Mouse (Mus musculus) spleen, embryonic (tissue): ENCODE results near the gene Cfap97d1.

Experiments
- CTCF ChIA-PET: fragments of 350-600 bp; sonication (Branson Sonifier 250); formaldehyde crosslinking; loops from one replicate; lab custom pipeline; 2022; lab: Charles Lee

Gene Cfap97d1

GRCm38 (mm10) chr11:101984054-101985025 is at the start of gene Cfap97d1:
TSS of gene Cfap97d1 (plus strand) at chr11:101984279.
- CTCF ChIA-PET = interaction anchor here (0.7 kb wide), 1 partner anchor 11 kb away, joined by 5 read pairs; no protein-coding TSS in a partner anchor

- CTCF ChIA-PET = no interaction called here
These were observed 48.3 kb upstream of the Cfap97d1 start for GRCm38 (mm10) chr11:101935743-101936142.

- CTCF ChIA-PET = no interaction called here
These were observed 47.7 kb upstream of the Cfap97d1 start for GRCm38 (mm10) chr11:101936421-101936820.

DNA sequence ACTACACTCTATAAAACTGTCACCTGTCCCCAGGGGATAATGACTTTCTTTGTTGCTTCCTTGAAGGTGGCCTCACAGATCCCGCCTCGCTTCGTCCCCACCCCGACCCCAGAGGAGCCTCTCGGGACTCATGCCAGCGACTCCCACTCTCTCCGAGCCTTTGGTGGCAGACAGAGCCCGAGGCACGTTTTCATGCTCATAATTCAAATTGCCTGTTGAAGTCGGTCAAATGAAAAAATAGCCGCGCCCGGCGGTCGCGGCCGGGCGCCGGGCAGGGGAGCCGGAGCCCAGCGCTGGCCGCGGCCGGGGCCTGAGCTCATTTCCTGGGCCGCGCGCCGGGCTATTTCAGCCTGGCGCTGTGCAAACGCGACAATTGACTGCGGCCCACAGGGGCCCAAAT is 47.0 kb upstream of the Cfap97d1 start:
- CTCF ChIA-PET = no interaction called here

GRCm38 (mm10) chr11:101943055-101943454 is 41.0 kb upstream of the Cfap97d1 start:
- CTCF ChIA-PET = interaction anchor here (0.7 kb wide), 1 partner anchor 15 kb away, joined by 3 read pairs; no protein-coding TSS in a partner anchor

DNA sequence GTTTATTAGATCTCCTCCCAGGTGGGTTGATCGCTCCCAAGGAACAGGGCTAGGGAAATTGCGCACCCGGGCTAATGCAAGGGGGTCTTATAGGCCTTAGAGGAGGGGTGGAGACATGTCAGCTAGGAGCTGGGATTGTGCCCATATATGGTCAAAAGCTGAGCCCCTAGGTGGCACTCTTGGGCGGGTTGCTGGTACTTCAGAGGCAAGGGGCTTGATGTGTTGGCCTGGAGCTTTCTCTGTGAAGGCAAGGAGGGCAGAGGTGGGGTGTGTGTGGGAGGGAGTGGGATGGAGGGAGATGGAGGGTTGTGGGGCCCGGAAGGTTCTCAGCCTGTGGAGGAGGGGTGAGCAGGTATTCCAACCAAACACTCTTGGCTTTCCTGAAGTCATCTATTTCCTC is 37.6 kb upstream of the Cfap97d1 start:
- CTCF ChIA-PET = interaction anchor here (1.7 kb wide), 1 partner anchor 22 kb away, joined by 5 read pairs; no protein-coding TSS in a partner anchor

- CTCF ChIA-PET = no interaction called here
These were observed 34.1 kb upstream of the Cfap97d1 start for GRCm38 (mm10) chr11:101950021-101950420.

DNA sequence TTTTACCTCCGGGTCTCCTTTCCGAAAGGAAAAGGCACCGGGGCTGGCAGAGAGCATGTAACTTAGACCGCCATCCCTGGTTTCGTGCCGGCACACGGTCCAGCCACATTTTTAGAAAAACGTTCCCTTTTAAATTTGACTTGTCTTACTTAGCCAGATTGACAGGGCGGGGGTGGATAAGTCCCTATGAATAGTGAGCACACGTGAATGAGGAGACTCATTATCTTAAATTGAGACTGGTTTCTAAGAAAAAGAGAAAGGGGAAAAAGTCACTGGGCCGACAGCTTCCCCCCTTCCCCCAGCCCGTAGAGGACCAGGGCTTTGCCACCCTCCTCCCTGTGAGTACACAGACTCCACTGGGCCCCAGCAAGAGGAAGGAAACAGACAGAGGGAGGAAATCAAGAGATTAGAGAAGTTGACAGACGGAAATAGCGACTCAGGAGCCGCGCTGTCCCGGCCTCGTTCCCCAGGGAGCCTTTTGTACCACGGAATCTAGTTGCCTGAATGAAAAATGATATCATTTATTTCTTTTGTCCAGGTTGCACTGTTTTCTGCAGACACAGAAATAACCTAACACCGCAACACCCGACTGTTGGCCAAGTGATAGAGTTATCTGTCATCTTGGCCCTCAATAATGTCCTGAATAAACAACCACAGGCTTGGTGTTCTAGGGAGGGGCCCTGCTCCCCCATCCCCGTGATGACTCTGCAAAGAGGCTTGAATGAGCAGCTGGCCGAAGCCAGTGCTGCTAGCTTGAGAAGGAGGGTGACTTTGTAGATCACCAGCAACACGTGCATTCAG is 31.3 kb upstream of the Cfap97d1 start:
- CTCF ChIA-PET = interaction anchor here (0.6 to 1.8 kb wide), 2 partner anchors 12 to 146 kb away, joined by 4 to 7 read pairs; no protein-coding TSS in a partner anchor

DNA sequence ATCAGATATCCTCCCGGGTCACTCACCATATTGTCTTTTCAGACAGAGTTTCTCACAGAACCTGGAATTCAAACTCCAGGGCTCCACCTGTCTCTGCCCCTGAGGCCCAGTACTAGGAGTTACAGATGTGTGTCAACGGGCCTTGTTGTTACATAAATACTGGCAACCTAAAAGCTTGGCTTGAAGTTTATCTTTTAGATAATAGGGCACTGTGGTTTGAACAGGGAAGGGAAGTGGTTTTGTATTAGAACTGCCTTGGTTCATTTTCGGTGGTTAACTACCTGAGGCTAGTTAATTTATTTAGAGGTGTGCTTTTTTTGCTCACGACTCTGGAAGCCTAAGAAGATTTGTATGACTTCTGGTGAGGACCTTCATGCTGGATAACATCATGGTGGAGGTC is 30.6 kb upstream of the Cfap97d1 start:
- CTCF ChIA-PET = no interaction called here

GRCm38 (mm10) chr11:101957476-101957875 is 26.6 kb upstream of the Cfap97d1 start:
- CTCF ChIA-PET = interaction anchor here (0.8 kb wide), 1 partner anchor 327 kb away, joined by 3 read pairs; the partner anchor contains the start of gene Tmub2

- CTCF ChIA-PET = no interaction called here
These were observed 21.0 kb upstream of the Cfap97d1 start for GRCm38 (mm10) chr11:101963043-101963442.

DNA sequence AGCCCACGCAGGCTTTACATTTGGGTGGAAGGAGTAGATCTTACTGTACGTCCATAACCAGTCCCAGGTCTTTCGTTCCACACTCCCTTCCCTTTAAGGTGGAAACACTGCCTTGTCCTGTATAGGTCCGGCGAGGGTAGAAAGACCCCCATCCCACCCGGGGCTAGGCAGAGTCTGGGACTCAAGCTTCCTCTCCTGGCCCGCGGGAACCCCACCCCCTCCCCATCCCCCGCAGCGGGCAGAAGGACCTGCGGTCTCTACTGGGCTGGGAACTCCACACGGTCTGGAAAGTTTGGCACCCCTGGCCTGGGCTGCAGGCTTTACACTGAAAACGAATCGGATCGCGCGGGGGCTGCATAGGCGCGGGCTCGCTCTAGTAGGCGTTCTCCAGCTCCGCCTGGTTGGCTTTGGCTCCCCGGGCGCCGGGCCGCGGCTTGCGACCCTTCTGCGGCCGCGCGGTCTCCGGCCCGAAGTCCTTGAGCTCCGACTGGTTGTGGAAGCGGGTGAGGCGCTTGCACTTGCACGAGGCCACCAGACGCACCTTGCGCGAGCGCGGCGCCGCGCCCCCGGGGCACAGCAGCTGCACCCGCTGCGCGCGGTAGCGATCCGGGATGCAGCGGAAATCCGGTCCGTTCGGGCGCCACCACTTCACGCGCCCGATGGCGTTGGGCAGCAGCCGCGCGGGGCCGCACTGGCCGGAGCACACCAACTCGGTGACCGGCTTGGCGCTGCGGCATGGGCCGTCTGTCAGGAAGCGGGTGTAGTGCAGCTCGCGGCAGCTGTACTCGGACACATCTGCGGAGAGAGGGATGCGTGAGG is 20.4 kb upstream of the Cfap97d1 start:
- CTCF ChIA-PET = interaction anchor here (0.6 kb wide), 1 partner anchor 82 kb away, joined by 3 read pairs; no protein-coding TSS in a partner anchor

DNA sequence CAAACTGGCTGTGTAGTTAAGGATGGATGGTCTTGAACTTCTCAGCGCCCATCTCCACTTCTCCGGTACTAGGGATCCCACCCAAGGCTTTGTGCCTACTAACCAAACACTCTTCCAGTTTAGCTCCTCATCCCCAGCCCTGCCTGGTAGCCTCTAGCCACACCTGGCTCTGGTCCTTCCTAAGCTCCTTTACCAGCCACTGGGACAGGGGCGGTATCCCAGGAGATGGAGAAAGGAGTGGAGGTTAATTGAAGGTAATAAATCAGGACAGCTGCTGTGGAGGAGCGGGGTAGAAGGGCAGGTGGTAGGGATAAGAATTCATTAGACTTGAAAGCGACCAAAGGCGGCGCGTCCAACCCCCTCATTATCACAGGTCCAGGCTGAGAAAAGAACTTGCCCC is 19.4 kb upstream of the Cfap97d1 start:
- CTCF ChIA-PET = interaction anchor here (0.6 to 2.0 kb wide), 3 partner anchors 13 to 169 kb away, joined by 7 to 11 read pairs (median 8); no protein-coding TSS in a partner anchor

GRCm38 (mm10) chr11:101965553-101965952 is 18.5 kb upstream of the Cfap97d1 start:
- CTCF ChIA-PET = interaction anchor here (0.6 to 2.0 kb wide), 3 partner anchors 14 to 62 kb away, joined by 6 to 11 read pairs (median 7); no protein-coding TSS in a partner anchor

GRCm38 (mm10) chr11:101966965-101967614 is 17.0 kb upstream of the Cfap97d1 start, which contains the start of gene Sost:
TSS of gene Sost (minus strand) at chr11:101967015.
- CTCF ChIA-PET = interaction anchor here (0.6 kb wide), 1 partner anchor 604 kb away, joined by 3 read pairs; no protein-coding TSS in a partner anchor

DNA sequence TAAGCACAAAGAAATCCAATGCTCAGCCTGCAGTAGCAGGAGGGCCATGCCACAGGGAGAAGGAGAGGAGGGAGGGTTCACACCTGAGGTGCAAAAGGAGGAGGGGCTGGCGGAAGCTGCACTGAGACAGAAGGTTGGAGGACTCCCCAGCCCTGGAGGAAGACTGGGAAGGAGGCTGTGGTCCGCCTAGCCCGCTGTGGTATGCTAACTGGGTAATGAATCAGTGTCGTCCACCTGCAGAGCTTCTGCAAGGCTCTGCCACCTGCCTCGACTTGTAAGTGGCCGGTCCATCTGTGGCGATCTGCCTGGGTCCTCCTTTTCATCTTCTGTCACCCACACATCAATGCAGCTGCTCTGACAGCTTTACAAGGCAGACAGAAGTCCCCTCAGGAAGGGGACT is 15.8 kb upstream of the Cfap97d1 start:
- CTCF ChIA-PET = interaction anchor here (0.7 to 1.2 kb wide), 5 partner anchors 22 to 54 kb away, joined by 3 to 6 read pairs (median 5); no protein-coding TSS in a partner anchor

DNA sequence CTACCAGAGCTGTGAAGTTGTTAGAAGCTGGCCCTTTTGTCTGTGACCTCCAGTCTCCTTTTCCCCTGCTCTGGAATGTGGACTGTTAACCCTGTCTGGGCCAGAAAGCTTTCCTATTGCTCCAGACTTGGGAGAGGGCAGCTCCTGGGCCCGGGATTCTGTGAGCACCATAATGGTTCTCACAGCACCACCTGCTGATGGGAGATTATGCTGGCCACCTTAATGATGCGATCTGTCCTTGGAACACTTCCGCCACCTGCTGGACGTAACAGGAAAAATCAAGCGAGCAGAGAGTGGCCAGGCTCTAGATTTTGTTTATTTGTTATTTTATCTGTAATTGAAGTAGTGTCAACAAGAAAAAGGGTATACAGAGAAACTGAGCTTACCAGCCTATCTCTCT is 15.3 kb upstream of the Cfap97d1 start:
- CTCF ChIA-PET = interaction anchor here (0.7 to 1.2 kb wide), 6 partner anchors 23 to 69 kb away, joined by 3 to 6 read pairs (median 5); no protein-coding TSS in a partner anchor

- CTCF ChIA-PET = interaction anchor here (0.7 to 0.8 kb wide), 2 partner anchors 12 to 70 kb away, joined by 3 to 5 read pairs; no protein-coding TSS in a partner anchor
These were observed 14.2 kb upstream of the Cfap97d1 start for GRCm38 (mm10) chr11:101969835-101970234.

GRCm38 (mm10) chr11:101971410-101971809 is 12.7 kb upstream of the Cfap97d1 start:
- CTCF ChIA-PET = no interaction called here

DNA sequence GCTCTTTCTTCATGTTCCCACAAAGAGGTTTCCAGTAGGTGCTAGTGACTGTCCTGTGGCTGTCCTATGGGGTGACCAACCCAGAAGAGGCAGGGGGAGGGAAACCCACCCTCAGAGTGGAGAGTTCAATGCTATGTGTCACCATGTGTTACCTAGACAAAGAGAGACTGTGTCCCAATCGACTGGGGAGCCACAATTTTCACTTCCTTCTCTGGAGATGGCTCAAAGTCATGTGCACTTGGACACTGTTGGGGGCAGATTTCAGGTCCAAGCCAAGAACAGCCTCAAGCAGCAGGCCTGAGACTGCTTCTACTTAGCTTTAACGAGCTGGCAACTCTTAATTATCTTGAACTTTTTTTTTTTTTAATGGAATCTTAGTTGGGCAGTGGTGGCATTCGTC is 12.0 kb upstream of the Cfap97d1 start:
- CTCF ChIA-PET = no interaction called here
